Mouse (Mus musculus) limb, embryonic 14.5 days (tissue): Measurements from ENCODE around the gene Fgr. TPM values are rescaled to one million over a fixed set of nuclear protein-coding genes. Genes with fewer than 3 reads are reported as not detected.

Experiments
- ATAC-seq: fragments of 200-750 bp; cut with Nextera tagmentation; 2 replicates; pipeline ENCODE4 v1.8.0; 2017; ENCODE audit warnings: low read depth, moderate number of reproducible peaks, moderate TSS enrichment; ENCODE audit not compliant: low FRiP score
- DNase-seq: peaks from one replicate; pipeline ENCODE4 v3.0.0-alpha.2; 2015; ENCODE audit warnings: low spot score
- H3K27ac ChIP-seq: fragments of 300-500 bp; sonication (generic); replicated peaks from 2 replicates; pipeline ENCODE4 v1.5.1; 2014; ENCODE audit warnings: low read depth, mild to moderate bottlenecking, low read length, moderate library complexity, mixed read lengths
- H3K27me3 ChIP-seq: fragments of 300-500 bp; sonication (generic); 2 replicates; pipeline ENCODE4 v1.6.1; 2014; ENCODE audit warnings: low read length, mixed read lengths; ENCODE audit not compliant: control insufficient read depth, insufficient read depth
- H3K36me3 ChIP-seq: fragments of 300-500 bp; sonication (generic); 2 replicates; pipeline ENCODE4 v1.6.1; 2014; ENCODE audit warnings: mild to moderate bottlenecking, low read length, moderate library complexity, mixed read lengths; ENCODE audit not compliant: control insufficient read depth, insufficient read depth
- H3K4me1 ChIP-seq: fragments of 300-500 bp; sonication (generic); 2 replicates; pipeline ENCODE4 v1.6.1; 2014; ENCODE audit warnings: antibody characterized with exemption, low read length, mixed read lengths; ENCODE audit not compliant: control insufficient read depth, insufficient read depth
- H3K4me2 ChIP-seq: fragments of 300-500 bp; sonication (generic); replicated peaks from 2 replicates; pipeline ENCODE4 v1.6.1; 2014; ENCODE audit warnings: low read depth, mild to moderate bottlenecking, low read length, moderate library complexity; ENCODE audit not compliant: severe bottlenecking
- H3K4me3 ChIP-seq: fragments of 300-500 bp; sonication (generic); replicated peaks from 2 replicates; pipeline ENCODE4 v1.5.1; 2014; ENCODE audit warnings: low read length
- H3K9ac ChIP-seq: fragments of 300-500 bp; sonication (generic); 2 replicates; pipeline ENCODE4 v1.6.1; 2014; ENCODE audit warnings: mild to moderate bottlenecking, low read depth, low read length, moderate library complexity; ENCODE audit not compliant: severe bottlenecking
- H3K9me3 ChIP-seq: fragments of 300-500 bp; sonication (generic); 2 replicates; pipeline ENCODE4 v1.6.1; 2016; ENCODE audit warnings: low read length; ENCODE audit not compliant: control insufficient read depth
- POLR2A ChIP-seq: fragments of 200-500 bp; IDR thresholded peaks from 2 replicates; pipeline ENCODE4 v1.8.0; 2012; ENCODE audit warnings: inconsistent platforms, mild to moderate bottlenecking, moderate library complexity, borderline replicate concordance; ENCODE audit not compliant: insufficient read depth, insufficient read length; ENCODE audit errors: extremely low read depth
- WGBS: fragments of 180-500 bp; shearing (Covaris S2); extraction: QIAGEN DNeasy Blood & Tissue Kit; methylation state at CpG from one replicate; pipeline ENCODE4 v1.1.7; 2014; 5-methylcytosine and 5-hydroxymethylcytosine counted together
- polyA plus RNA-seq, 2 experiments: library from polyadenylated mRNA; depleted of rRNA in 1 of 2; stranded (reverse) in 1 of 2; unstranded in 1 of 2; fragments of >200 nt; fragmentation: Nextera tagmentation in 1 of 2; extraction: Ambion mirVana in 1 of 2; gene quantifications; 2 replicates each; pipeline versions ENCODE4 v1.2.1 to v1.2.3; 2012 to 2014

The Fgr gene
- polyA plus RNA-seq, 2 experiments = 0.62 to 0.64 TPM

DNA sequence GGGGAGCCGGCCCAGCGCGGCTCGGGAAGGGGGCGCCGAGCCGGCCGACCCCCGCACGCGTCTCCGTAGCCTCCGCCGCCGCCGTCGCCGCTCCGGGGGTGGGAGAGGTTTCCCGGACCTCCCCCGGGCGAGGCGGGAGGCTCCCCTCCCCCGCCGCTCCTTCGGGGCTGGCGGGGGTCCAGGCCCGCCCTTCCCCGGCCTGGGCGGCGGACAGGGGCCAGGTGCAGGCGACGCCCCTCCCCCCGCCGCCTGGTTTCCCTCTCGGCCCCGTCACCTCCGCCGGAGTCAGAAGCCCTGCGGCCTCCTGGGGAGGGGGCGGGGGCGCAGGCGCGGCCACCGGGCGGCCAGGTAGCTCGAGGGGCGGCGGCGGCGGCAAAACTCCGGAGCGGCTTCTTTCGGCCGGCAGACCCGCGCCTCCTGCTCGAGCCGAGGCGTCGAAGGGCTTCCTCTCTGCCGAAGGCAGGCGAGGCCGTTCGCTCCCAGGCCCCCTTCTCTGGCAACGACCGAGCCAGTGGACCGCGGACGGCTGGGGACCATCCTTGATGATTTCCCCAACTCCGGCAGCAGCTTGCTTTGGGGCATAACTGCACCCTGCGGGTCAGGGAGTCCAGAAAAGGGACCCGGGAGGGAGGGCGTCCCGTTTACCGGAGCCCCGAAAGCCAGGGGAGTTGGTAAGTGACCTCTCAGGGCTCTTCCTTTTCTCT, 65.4 kb downstream of the Fgr start:
- TF ChIP-seq POLR2A = no peak
- Histone ChIP-seq H3K4me3 (peak overlapping the region; percentile 61), H3K27me3 (no peaks in the 10 kb centered on the region), H3K36me3 (peaks cover 18% of the 10 kb centered on the region; the same call in 1 of the 2 replicates), H3K4me1 (peaks cover 66% of the 10 kb centered on the region), H3K4me2 (peak overlapping the region; percentile 97), H3K27ac (peak overlapping the region; percentile 93), H3K9me3 (no peaks in the 10 kb centered on the region), H3K9ac (peak overlapping the region; percentile 72)
- peak; percentile 71 for DNase-seq
- 1% methylated on average over 18 of the region's 77 CpGs for WGBS
- peak; percentile 51 for ATAC-seq

DNA sequence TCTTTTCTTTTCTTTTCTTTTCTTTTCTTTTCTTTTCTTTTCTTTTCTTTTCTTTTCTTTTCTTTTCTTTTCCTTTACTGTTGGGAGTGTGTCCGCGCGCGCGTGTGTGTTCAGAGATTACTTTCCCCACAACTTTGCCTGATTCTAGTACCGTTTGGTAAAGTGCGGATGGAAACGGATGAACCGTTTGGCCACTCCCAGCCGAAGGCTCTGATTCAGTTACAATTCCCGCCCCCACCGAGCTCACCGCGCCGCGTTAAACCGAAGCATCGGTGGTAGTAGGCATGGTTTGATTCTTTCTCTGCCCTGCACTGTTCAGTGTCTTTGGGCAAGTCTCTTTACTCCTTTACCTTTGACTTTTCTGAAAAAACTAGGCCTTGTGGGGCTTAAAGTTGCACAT, 65.9 kb downstream of the Fgr start:
- no peak for TF ChIP-seq POLR2A
- ATAC-seq (no peak), DNase-seq (no peak)
- Histone ChIP-seq H3K9ac (peak overlapping the region; percentile 72), H3K4me3 (peak overlapping the region; percentile 61), H3K27me3 (no peaks in the 10 kb centered on the region), H3K4me2 (peak overlapping the region; percentile 97), H3K9me3 (no peaks in the 10 kb centered on the region), H3K4me1 (peaks cover 71% of the 10 kb centered on the region), H3K36me3 (peaks cover 14% of the 10 kb centered on the region; the same call in 1 of the 2 replicates), H3K27ac (peak overlapping the region; percentile 93)
- WGBS = 5% methylated on average over 18 of the region's 18 CpGs

- Histone ChIP-seq H3K27ac (peak overlapping the region; percentile 93; the same call in 1 of the 2 replicates), H3K4me1 (peaks cover 74% of the 10 kb centered on the region), H3K27me3 (no peaks in the 10 kb centered on the region), H3K4me3 (peak overlapping the region; percentile 61), H3K9me3 (no peaks in the 10 kb centered on the region), H3K36me3 (peaks cover 10% of the 10 kb centered on the region; the same call in 1 of the 2 replicates), H3K9ac (peak overlapping the region; percentile 72), H3K4me2 (peak overlapping the region; percentile 97)
- no peak for TF ChIP-seq POLR2A
- no peak for DNase-seq
- ATAC-seq = no peak
- 28% methylated on average over 14 of the region's 14 CpGs for WGBS
Measured at GRCm38 (mm10) chr4:133040241-133040904, 66.5 kb downstream of the Fgr start.

- ATAC-seq (no peak), DNase-seq (no peak)
- WGBS = 11% methylated on average over 4 of the region's 4 CpGs
- Histone ChIP-seq H3K4me2 (peak overlapping the region; percentile 51), H3K9ac (no peak overlapping the region), H3K36me3 (peaks cover 2% of the 10 kb centered on the region; the same call in 1 of the 2 replicates), H3K27ac (peak overlapping the region; percentile 81), H3K27me3 (no peaks in the 10 kb centered on the region), H3K9me3 (no peaks in the 10 kb centered on the region), H3K4me1 (peaks cover 87% of the 10 kb centered on the region), H3K4me3 (peak overlapping the region; percentile 24)
- TF ChIP-seq POLR2A = no peak
Measured at GRCm38 (mm10) chr4:133042244-133042643, 68.3 kb downstream of the Fgr start.
